Mouse (Mus musculus) liver, embryonic 14 days (tissue): Measurements from ENCODE around the gene Jmy. TPM values are rescaled to one million over a fixed set of nuclear protein-coding genes. Genes with fewer than 3 reads are reported as not detected.

Source experiments
- polyA plus RNA-seq: library from polyadenylated mRNA; depleted of rRNA; stranded (reverse); fragments of >200 nt; gene quantifications from 2 replicates; pipeline ENCODE4 v1.2.3, GENCODE M21; 2012; rRNA removed

Gene Jmy
- polyA plus RNA-seq, result 2.9 and 3.2 TPM in 2 replicates

GRCm38 (mm10) chr13:93499167-93499972 is at the start of gene Jmy:
Gene Jmy (minus strand): TSS chr13:93499808.

Other genes starting within 250 kb of the Jmy start
- gene Homer1, start 200.2 kb downstream of the Jmy start, polyA plus RNA-seq, result 3.7 and 4.5 TPM in 2 replicates
- gene Bhmt, start 138.2 kb upstream of the Jmy start, polyA plus RNA-seq, result 26.7 and 29.6 TPM in 2 replicates
- 13.2 and 15.8 TPM in 2 replicates for gene Bhmt2, start 174.5 kb upstream of the Jmy start, polyA plus RNA-seq
- 9.9 and 11.5 TPM in 2 replicates for gene Dmgdh, start 174.6 kb upstream of the Jmy start, polyA plus RNA-seq